Mouse (Mus musculus): ENCODE results near the gene LTO1.

- TF ChIP-seq CTCF (IDR thresholded peaks at IDR 0.05; ENCODE audit: low read depth) (no peak), EP300 (IDR thresholded peaks at IDR 0.05; ENCODE audit: low read depth) (no peak)
These were observed 49.0 kb downstream of the LTO1 start for GRCm38 (mm10) chr7:144963911-144964310.
